Mouse (Mus musculus) thymus, adult 2 months (tissue): ENCODE results near the gene Myo3b.

Experiments
- CTCF ChIP-seq: fragments of 200-500 bp; IDR thresholded peaks from 2 replicates; pipeline ENCODE4 v1.5.1; 2012; ENCODE audit warnings: mild to moderate bottlenecking, control low read depth, low read length, moderate library complexity, borderline replicate concordance; ENCODE audit not compliant: control insufficient read depth, poor library complexity, insufficient read depth; ENCODE audit errors: extremely low read depth
- POLR2A ChIP-seq: fragments of 200-500 bp; IDR thresholded peaks from 2 replicates; pipeline ENCODE4 v1.6.1; 2012; ENCODE audit warnings: mild to moderate bottlenecking, low read length, control low read depth, moderate library complexity; ENCODE audit not compliant: control insufficient read depth, poor library complexity, insufficient read depth; ENCODE audit errors: extremely low read depth

DNA sequence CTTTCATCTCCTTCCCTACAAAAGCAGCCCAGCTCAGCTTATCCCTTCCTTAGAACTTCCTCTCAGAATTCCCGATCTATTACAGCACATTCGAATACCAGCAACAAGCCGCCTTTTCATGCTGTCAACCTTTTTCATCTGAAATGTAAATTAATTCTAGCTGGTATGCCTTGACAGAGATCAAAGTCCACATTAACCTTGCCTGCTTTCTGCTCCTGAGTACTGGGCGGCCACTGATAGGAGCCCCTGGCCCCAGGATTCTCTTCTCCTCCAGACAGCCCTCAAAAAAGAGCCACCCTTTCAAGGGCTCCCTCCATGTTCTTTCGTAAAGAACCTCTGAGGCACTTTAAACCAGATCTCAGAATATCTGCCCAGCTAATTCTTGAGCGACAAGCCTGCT is 278.9 kb downstream of the Myo3b start:
- TF ChIP-seq CTCF (no peak), POLR2A (no peak)
